Mouse (Mus musculus) intestine, embryonic 16.5 days (tissue): ENCODE results near the gene Cyp2a22. TPM values are rescaled to one million over a fixed set of nuclear protein-coding genes. Genes with fewer than 3 reads are reported as not detected.
"Not testable (repeated sequence)": the region's sequence is repeated elsewhere in the genome, so short reads cannot be mapped to it uniquely, and the experiment has no call there.

Experiments
- ATAC-seq: fragments of 200-750 bp; cut with Nextera tagmentation; 2 replicates; pipeline ENCODE4 v1.8.0; 2017; ENCODE audit warnings: moderate TSS enrichment, moderate library complexity
- H3K27ac ChIP-seq: fragments of 300-500 bp; sonication (generic); 2 replicates; pipeline ENCODE4 v1.5.1; 2014; ENCODE audit warnings: mild to moderate bottlenecking, low read length
- H3K27me3 ChIP-seq: fragments of 300-500 bp; sonication (generic); replicated peaks from 2 replicates; pipeline ENCODE4 v1.6.1; 2014; ENCODE audit warnings: low read length, control low read depth, mixed read lengths; ENCODE audit not compliant: control insufficient read depth, insufficient read depth
- H3K36me3 ChIP-seq: fragments of 300-500 bp; sonication (generic); 2 replicates; pipeline ENCODE4 v1.6.1; 2014; ENCODE audit warnings: low read length, control low read depth; ENCODE audit not compliant: control insufficient read depth, insufficient read depth
- H3K4me1 ChIP-seq: fragments of 300-500 bp; sonication (generic); 2 replicates; pipeline ENCODE4 v1.6.1; 2014; ENCODE audit warnings: low read length, control low read depth, mixed read lengths; ENCODE audit not compliant: control insufficient read depth, insufficient read depth
- H3K4me2 ChIP-seq: fragments of 300-500 bp; sonication (generic); 2 replicates; pipeline ENCODE4 v1.6.1; 2014; ENCODE audit warnings: low read depth, low read length, control low read depth
- H3K4me3 ChIP-seq: fragments of 300-500 bp; sonication (generic); 2 replicates; pipeline ENCODE4 v1.5.1; 2014; ENCODE audit warnings: mild to moderate bottlenecking, low read length
- H3K9ac ChIP-seq: fragments of 300-500 bp; sonication (generic); 2 replicates; pipeline ENCODE4 v1.6.1; 2014; ENCODE audit warnings: low read depth, low read length
- H3K9me3 ChIP-seq: fragments of 300-500 bp; sonication (generic); 2 replicates; pipeline ENCODE4 v1.6.1; 2016; ENCODE audit warnings: low read length, control low read depth; ENCODE audit not compliant: control insufficient read depth
- WGBS: fragments of 180-500 bp; shearing (Covaris S2); extraction: QIAGEN DNeasy Blood & Tissue Kit; methylation state at CpG from one replicate; pipeline ENCODE4 v1.1.7; 2014; 5-methylcytosine and 5-hydroxymethylcytosine counted together
- polyA plus RNA-seq: library from polyadenylated mRNA; unstranded; fragments of >200 nt; fragmentation: Nextera tagmentation; extraction: Ambion mirVana; gene quantifications from 2 replicates; pipeline ENCODE4 v1.2.1, GENCODE M21; 2015

Gene Cyp2a22
- polyA plus RNA-seq = not detected in 2 replicates

- H3K36me3 ChIP-seq = no peaks in the 10 kb centered on the region
- no peaks in the 10 kb centered on the region for H3K27me3 ChIP-seq
- H3K4me2 ChIP-seq = no peak within 1 kb of the TSS
- no peak for ATAC-seq
- H3K4me1 ChIP-seq = no peaks in the 10 kb centered on the region
- WGBS = 77% methylated on average over 4 of the region's 4 CpGs
- H3K9ac ChIP-seq = no peak within 1 kb of the TSS
- H3K9me3 ChIP-seq = no peaks in the 10 kb centered on the region
- no peak within 1 kb of the TSS for H3K4me3 ChIP-seq
- H3K27ac ChIP-seq = no peak within 1 kb of the TSS
Observed at GRCm38 (mm10) chr7:26939262-26939661, at the start of gene Cyp2a22. Cyp2a22 (minus strand) TSS chr7:26939384.

- ATAC-seq, H3K27me3 ChIP-seq: not testable (repeated sequence)
- 28% methylated on average over 1 of the region's 1 CpGs for WGBS
Observed at GRCm38 (mm10) chr7:26983151-26983550, 44.0 kb upstream of the Cyp2a22 start.

DNA sequence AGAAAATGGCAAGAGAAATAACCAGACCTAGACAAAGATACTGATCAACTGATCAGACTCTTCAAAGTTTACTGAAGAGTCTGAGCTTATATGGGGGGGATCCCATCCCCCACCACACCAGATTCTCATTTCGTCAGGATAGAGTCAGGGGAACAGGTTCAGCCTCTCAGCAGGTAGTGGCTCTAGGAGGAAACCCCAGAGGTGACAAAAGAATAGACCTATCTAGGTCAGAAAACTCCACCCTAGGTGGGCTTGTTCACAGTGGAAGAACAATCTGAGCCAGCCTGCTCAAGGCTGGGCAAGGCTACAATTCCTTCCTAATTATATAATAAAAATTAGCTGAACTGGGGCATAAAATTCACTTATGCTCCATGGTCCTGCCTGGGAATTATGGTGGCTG is 43.4 kb upstream of the Cyp2a22 start:
- Histone ChIP-seq H3K9ac (no peak overlapping the region), H3K4me2 (no peak overlapping the region), H3K4me1 (no peaks in the 10 kb centered on the region), H3K27ac (no peak overlapping the region), H3K36me3 (no peaks in the 10 kb centered on the region), H3K9me3 (no peaks in the 10 kb centered on the region), H3K4me3 (no peak overlapping the region), H3K27me3 (no peaks in the 10 kb centered on the region)
- 37% methylated on average over 1 of the region's 1 CpGs for WGBS
- no peak for ATAC-seq

More at GRCm38 (mm10) chr7:26983151-26983550, 44.0 kb upstream of the Cyp2a22 start:
- H3K9me3 ChIP-seq, H3K27ac ChIP-seq, H3K4me3 ChIP-seq, H3K4me2 ChIP-seq, H3K4me1 ChIP-seq, H3K36me3 ChIP-seq, H3K9ac ChIP-seq: not testable (repeated sequence)

- not testable (repeated sequence) for H3K9ac ChIP-seq, ATAC-seq, H3K4me2 ChIP-seq, H3K27me3 ChIP-seq, H3K4me1 ChIP-seq, H3K9me3 ChIP-seq, H3K36me3 ChIP-seq, H3K4me3 ChIP-seq, H3K27ac ChIP-seq
- WGBS = 77% methylated on average over 1 of the region's 1 CpGs
Observed at GRCm38 (mm10) chr7:26981937-26982336, 42.8 kb upstream of the Cyp2a22 start.

DNA sequence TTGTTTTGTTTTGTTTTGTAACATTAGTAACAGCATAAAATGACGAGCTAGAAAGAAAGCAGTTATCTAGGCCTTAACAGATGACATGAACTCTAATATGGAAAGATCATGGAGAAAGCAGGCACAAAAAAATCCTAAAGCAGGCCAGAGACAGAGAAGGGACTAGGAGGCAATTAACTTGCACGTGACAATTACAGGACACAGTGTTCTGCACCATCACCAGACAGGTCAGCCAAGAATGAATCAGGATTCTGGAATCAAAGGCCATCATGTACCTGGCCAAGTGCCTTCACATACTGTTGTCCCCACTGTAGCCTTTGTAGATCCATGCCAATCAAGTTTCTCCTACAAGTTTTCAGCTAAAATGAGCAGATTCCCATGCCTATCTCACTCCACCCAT is 42.3 kb upstream of the Cyp2a22 start:
- H3K4me3 ChIP-seq, ATAC-seq, H3K27me3 ChIP-seq, H3K36me3 ChIP-seq, H3K4me2 ChIP-seq, H3K9ac ChIP-seq, H3K27ac ChIP-seq, H3K9me3 ChIP-seq, H3K4me1 ChIP-seq: not testable (repeated sequence)
- WGBS = 75% methylated on average over 2 of the region's 2 CpGs

GRCm38 (mm10) chr7:26962371-26962770 is 23.2 kb upstream of the Cyp2a22 start:
- not testable (repeated sequence) for H3K4me1 ChIP-seq, H3K27me3 ChIP-seq, H3K36me3 ChIP-seq, ATAC-seq, H3K4me2 ChIP-seq, H3K9me3 ChIP-seq, H3K4me3 ChIP-seq, H3K27ac ChIP-seq, H3K9ac ChIP-seq
- WGBS = 76% methylated on average over 1 of the region's 1 CpGs

GRCm38 (mm10) chr7:26953306-26953705 is 14.1 kb upstream of the Cyp2a22 start:
- 85% methylated on average over 2 of the region's 2 CpGs for WGBS
- H3K9me3 ChIP-seq, H3K4me2 ChIP-seq, ATAC-seq, H3K9ac ChIP-seq, H3K4me1 ChIP-seq, H3K27ac ChIP-seq, H3K27me3 ChIP-seq, H3K4me3 ChIP-seq, H3K36me3 ChIP-seq: not testable (repeated sequence)

DNA sequence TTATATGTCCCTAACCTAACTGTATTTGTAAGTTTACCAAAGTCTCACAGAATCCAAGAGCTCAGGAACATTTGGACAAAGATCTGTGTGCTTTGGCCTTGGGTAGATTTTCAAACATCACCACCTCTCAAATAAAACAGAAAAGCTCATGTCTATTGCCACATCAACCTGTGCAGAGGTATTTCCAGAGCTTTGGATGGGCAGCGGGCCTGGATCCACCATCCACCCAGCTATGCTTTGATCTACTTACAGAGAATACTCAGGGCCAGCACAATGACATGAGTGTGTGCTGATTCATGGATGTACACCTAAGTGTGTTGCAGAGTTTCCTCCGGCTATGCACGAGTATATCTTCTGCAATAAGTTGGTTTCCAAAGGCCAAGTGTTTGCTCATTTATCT is 13.5 kb upstream of the Cyp2a22 start:
- not testable (repeated sequence) for H3K4me2 ChIP-seq, H3K27ac ChIP-seq, H3K4me1 ChIP-seq, ATAC-seq, H3K36me3 ChIP-seq, H3K4me3 ChIP-seq, H3K9ac ChIP-seq, H3K9me3 ChIP-seq, H3K27me3 ChIP-seq
- 87% methylated on average over 3 of the region's 3 CpGs for WGBS

DNA sequence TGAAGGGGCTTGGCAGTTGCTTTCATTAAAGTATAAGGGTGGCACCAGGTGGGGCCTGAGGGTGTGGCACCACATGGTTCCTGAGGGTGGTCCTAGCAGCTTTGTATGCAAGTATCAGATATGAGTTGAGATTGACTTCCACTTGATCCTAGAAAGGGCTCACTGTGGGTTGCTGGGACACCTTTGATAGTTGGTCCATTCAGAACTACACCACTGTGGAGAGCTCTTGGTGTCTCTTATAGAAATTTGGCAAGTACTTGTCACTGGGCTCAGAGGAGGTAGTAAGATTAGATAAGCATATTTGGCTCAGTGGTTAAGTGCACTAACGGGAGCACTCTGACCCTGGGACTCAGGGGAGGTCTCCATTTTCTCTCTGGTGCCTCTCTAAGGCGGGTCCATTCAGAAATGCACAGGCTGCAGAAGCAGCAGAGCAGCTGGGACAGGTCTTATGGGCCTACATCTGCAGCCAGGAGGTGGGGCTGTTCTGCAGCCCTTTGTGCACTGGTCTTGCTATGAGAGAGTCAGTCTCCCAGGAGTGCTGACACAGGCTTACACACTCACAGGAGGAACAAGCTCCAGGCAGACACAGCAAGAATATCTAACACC is 2.2 kb upstream of the Cyp2a22 start:
- H3K4me3 ChIP-seq, H3K9ac ChIP-seq, H3K36me3 ChIP-seq, H3K9me3 ChIP-seq, ATAC-seq, H3K27me3 ChIP-seq, H3K4me2 ChIP-seq, H3K4me1 ChIP-seq, H3K27ac ChIP-seq: not testable (repeated sequence)
- 56% methylated on average over 2 of the region's 2 CpGs for WGBS

DNA sequence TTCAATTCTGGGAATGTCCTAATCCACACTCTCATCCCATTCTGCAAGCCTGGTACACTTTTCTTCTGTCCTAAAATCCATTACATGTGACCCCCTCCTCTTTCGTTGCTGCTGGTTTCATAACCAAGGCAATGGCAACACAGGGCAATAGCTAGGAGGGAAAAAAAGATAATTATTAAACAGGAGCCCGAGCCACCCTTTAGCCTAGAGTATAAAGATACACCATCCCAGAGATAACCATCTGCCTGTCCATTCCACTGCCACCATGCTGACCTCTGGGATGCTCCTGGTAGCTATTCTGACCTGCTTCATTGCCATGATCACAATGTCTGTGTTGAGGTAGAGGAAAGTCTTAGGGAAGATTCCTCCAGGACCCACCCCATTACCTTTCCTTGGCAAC is 22.1 kb downstream of the Cyp2a22 start:
- H3K27ac ChIP-seq, H3K9ac ChIP-seq, H3K36me3 ChIP-seq, H3K4me2 ChIP-seq, H3K9me3 ChIP-seq, H3K27me3 ChIP-seq, H3K4me3 ChIP-seq, H3K4me1 ChIP-seq, ATAC-seq: not testable (repeated sequence)
- 59% methylated on average over 2 of the region's 2 CpGs for WGBS
